Mouse (Mus musculus) G1E (cell line): Measurements from ENCODE around the gene Ccl27b.
"Not testable (repeated sequence)": the region's sequence is repeated elsewhere in the genome, so short reads cannot be mapped to it uniquely, and the experiment has no call there.

ENCODE experiments used
- CTCF ChIP-seq: IDR thresholded peaks from 2 replicates; pipeline ENCODE4 v1.5.1; 2012; ENCODE audit warnings: low read depth, low read length, inconsistent platforms, mixed read lengths
- GATA1 ChIP-seq: IDR thresholded peaks from 2 replicates; pipeline ENCODE4 v1.6.1; 2012; ENCODE audit warnings: borderline replicate concordance, low read length, inconsistent platforms, mixed read lengths
- POLR2AphosphoS5 ChIP-seq: IDR thresholded peaks from 2 replicates; pipeline ENCODE4 v1.6.1; 2012; ENCODE audit warnings: low read depth, low read length, inconsistent platforms; ENCODE audit not compliant: insufficient replicate concordance

DNA sequence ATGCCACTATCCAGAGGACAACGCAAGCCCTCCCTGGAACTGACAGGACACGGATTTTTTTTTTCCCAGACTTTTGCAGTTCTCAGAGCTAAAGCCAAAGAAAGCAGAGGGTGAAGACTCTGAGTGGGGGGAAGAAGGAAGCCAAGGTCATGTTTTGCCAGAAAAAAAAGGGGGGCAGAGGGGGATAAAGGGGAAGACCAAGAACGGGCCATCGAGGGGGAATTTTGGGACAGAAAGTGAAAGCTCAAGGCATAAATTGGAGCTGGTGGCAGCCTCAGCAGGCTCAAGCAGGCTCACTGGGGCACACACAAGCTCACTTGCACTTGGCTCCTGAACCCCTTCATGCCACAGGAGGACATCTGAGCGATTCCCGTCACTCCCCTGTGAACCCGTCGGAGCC is 25.6 kb upstream of the Ccl27b start, which contains the start of gene Gm2564:
- not testable (repeated sequence) for TF ChIP-seq CTCF, POLR2AphosphoS5, GATA1
